Mouse (Mus musculus): ENCODE results near the gene Kcnk3.

DNA sequence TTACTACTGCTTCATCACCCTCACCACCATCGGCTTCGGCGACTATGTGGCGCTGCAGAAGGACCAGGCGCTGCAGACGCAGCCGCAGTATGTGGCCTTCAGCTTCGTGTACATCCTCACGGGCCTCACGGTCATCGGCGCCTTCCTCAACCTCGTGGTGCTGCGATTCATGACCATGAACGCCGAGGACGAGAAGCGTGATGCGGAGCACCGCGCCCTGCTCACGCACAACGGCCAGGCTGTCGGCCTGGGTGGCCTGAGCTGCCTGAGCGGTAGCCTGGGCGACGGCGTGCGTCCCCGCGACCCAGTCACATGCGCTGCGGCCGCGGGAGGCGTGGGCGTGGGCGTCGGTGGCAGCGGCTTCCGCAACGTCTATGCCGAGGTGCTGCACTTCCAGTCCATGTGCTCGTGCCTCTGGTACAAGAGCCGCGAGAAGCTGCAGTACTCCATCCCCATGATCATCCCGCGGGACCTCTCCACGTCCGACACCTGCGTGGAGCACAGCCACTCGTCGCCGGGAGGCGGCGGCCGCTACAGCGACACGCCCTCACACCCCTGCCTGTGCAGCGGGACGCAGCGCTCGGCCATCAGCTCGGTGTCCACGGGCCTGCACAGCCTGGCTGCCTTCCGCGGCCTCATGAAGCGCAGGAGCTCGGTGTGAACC is 34.3 kb downstream of the Kcnk3 start:
- TF ChIP-seq ZNF384 (IDR thresholded peaks at IDR 0.05; ENCODE audit: low read depth, low read length) (no peak), MAFK (IDR thresholded peaks at IDR 0.05; ENCODE audit: insufficient read depth, low read depth, low read length) (no peak)
